In the genomic region with DNA sequence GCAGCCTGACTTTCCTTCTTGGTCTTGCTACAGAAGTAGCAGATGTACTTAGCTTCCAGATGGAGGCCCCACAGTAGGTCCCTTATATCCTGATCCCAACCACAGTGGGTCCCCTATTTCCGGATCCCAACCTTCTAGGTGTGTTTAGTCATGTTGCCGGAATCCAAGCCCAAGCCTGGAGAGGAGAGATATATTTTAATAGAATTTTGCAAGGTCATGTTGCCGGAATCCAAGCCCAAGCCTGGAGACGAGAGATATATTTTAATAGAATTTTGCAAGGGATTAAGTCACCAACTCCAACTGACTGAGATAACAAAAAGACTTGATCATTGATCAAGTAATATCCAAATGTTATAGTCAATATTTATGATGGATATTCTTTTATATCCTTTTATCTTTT, we compare ENCODE assay signal across 26 mouse cellular contexts.
"Had no signal": no experiment of that assay in that cellular context is flagged by ENCODE, and none has a peak within 500 bp of the region (broad histone marks: within the 10 kb centered on the region; RNA-seq: fewer than 3 reads in every experiment).

No protein-coding gene starts in this region.

- DNase-seq: gastrocnemius, postnatal 14 days; gastrocnemius, postnatal 36 days; heart, adult 11 months; heart, adult 2 months; heart, postnatal 14 days; heart, postnatal 36 days; kidney, adult 11 months; kidney, adult 2 months; kidney, adult 9 months; kidney, postnatal 14 days; kidney, postnatal 36 days; layer of hippocampus, adult 9-11 months; layer of hippocampus, postnatal 36 days; left cerebral cortex, postnatal 4 days; liver, embryonic 13.5 days had no signal

- H3K9ac ChIP-seq: heart, embryonic 13.5 days; heart, embryonic 15.5 days; hindbrain, embryonic 13.5 days; hindbrain, embryonic 15.5 days; kidney, embryonic 15.5 days; limb, embryonic 13.5 days; limb, embryonic 15.5 days; liver, embryonic 13.5 days had no signal

- H3K27me3 ChIP-seq: heart, embryonic 13.5 days; heart, embryonic 15.5 days; hindbrain, embryonic 13.5 days; hindbrain, embryonic 15.5 days; kidney, embryonic 15.5 days; limb, embryonic 13.5 days; limb, embryonic 15.5 days; liver, embryonic 13.5 days had no signal

- H3K27ac ChIP-seq: heart, adult 2 months; heart, embryonic 15.5 days; hindbrain, embryonic 13.5 days; hindbrain, embryonic 15.5 days; hindbrain, postnatal 0 days; kidney, embryonic 15.5 days; kidney, postnatal 0 days; limb, embryonic 13.5 days; limb, embryonic 15.5 days; liver, embryonic 13.5 days had no signal

- H3K4me2 ChIP-seq: heart, embryonic 11.5 days; heart, embryonic 13.5 days; heart, embryonic 15.5 days; hindbrain, embryonic 13.5 days; hindbrain, embryonic 15.5 days; kidney, embryonic 15.5 days; limb, embryonic 13.5 days; limb, embryonic 15.5 days; liver, embryonic 13.5 days had no signal

- ATAC-seq: hindbrain, postnatal 0 days; intestine, embryonic 16.5 days had no signal

- H3K4me3 ChIP-seq: heart, adult 2 months; heart, embryonic 13.5 days; heart, embryonic 15.5 days; hindbrain, embryonic 13.5 days; hindbrain, embryonic 15.5 days; kidney, embryonic 15.5 days; limb, embryonic 13.5 days; limb, embryonic 15.5 days; liver, embryonic 13.5 days had no signal

- H3K9me3 ChIP-seq: heart, embryonic 13.5 days; heart, embryonic 15.5 days; hindbrain, embryonic 13.5 days; hindbrain, embryonic 15.5 days; kidney, embryonic 15.5 days; limb, embryonic 13.5 days; limb, embryonic 15.5 days; liver, embryonic 13.5 days had no signal

- H3K36me3 ChIP-seq: hindbrain, embryonic 13.5 days; hindbrain, embryonic 15.5 days; liver, embryonic 13.5 days had no signal
